Mouse (Mus musculus) limb, embryonic 11.5 days (tissue): Measurements from ENCODE around the gene Armcx5. TPM values are rescaled to one million over a fixed set of nuclear protein-coding genes. Genes with fewer than 3 reads are reported as not detected.
A peak's percentile ranks its signal among the peaks of the same experiment; 100 is the strongest.

Experiments used
- ATAC-seq: fragments of 200-750 bp; cut with Nextera tagmentation; 2 replicates; pipeline ENCODE4 v1.8.0; 2017; ENCODE audit warnings: low read depth; ENCODE audit not compliant: insufficient number of reproducible peaks, low FRiP score, low TSS enrichment
- DNase-seq: peaks from one replicate; pipeline ENCODE4 v3.0.0-alpha.2; 2015; ENCODE audit warnings: low spot score
- H3K27ac ChIP-seq: fragments of 300-500 bp; sonication (generic); replicated peaks from 2 replicates; pipeline ENCODE4 v1.5.1; 2014; ENCODE audit warnings: low read depth, mild to moderate bottlenecking, low read length
- H3K27me3 ChIP-seq: fragments of 300-500 bp; sonication (generic); 2 replicates; pipeline ENCODE4 v1.6.1; 2014; ENCODE audit warnings: mild to moderate bottlenecking, low read length, mixed read lengths; ENCODE audit not compliant: control insufficient read depth, insufficient read depth
- H3K36me3 ChIP-seq: fragments of 300-500 bp; sonication (generic); 2 replicates; pipeline ENCODE4 v1.6.1; 2014; ENCODE audit warnings: mild to moderate bottlenecking, low read length, moderate library complexity, mixed read lengths; ENCODE audit not compliant: control insufficient read depth, insufficient read depth
- H3K4me1 ChIP-seq: fragments of 300-500 bp; sonication (generic); 2 replicates; pipeline ENCODE4 v1.6.1; 2014; ENCODE audit warnings: low read length, mixed read lengths; ENCODE audit not compliant: control insufficient read depth, insufficient read depth
- H3K4me2 ChIP-seq: fragments of 300-500 bp; sonication (generic); 2 replicates; pipeline ENCODE4 v1.6.1; 2014; ENCODE audit warnings: low read depth, mild to moderate bottlenecking, moderate library complexity; ENCODE audit not compliant: severe bottlenecking
- H3K4me3 ChIP-seq: fragments of 300-500 bp; sonication (generic); 2 replicates; pipeline ENCODE4 v1.5.1; 2014; ENCODE audit warnings: low read depth, low read length
- H3K9ac ChIP-seq: fragments of 300-500 bp; sonication (generic); 2 replicates; pipeline ENCODE4 v1.6.1; 2014; ENCODE audit warnings: mild to moderate bottlenecking, low read length
- H3K9me3 ChIP-seq: fragments of 300-500 bp; sonication (generic); 2 replicates; pipeline ENCODE4 v1.6.1; 2016; ENCODE audit warnings: low read length; ENCODE audit not compliant: control insufficient read depth
- WGBS: fragments of 180-500 bp; shearing (Covaris S2); extraction: QIAGEN DNeasy Blood & Tissue Kit; methylation state at CpG from one replicate; pipeline ENCODE4 v1.1.7; 2014; 5-methylcytosine and 5-hydroxymethylcytosine counted together
- polyA plus RNA-seq: library from polyadenylated mRNA; unstranded; fragments of >200 nt; fragmentation: Nextera tagmentation; extraction: Ambion mirVana; gene quantifications from 2 replicates; pipeline ENCODE4 v1.2.1, GENCODE M21; 2014

The Armcx5 gene
- polyA plus RNA-seq: 11.1 and 11.4 TPM in 2 replicates

GRCm38 (mm10) chrX:135742304-135743055 lies at the start of gene Armcx5, which contains the start of gene Gprasp1:
Armcx5 (plus strand) TSS chrX:135742733.
Gprasp1 (plus strand) TSS chrX:135742733.
- H3K36me3 ChIP-seq: no peaks in the 10 kb centered on the region
- ATAC-seq: peak; percentile 98
- H3K4me3 ChIP-seq: peak within 1 kb of the TSS; percentile 57
- no peaks in the 10 kb centered on the region for H3K4me1 ChIP-seq
- DNase-seq: peak; percentile 85
- no peak within 1 kb of the TSS for H3K27ac ChIP-seq
- peak within 1 kb of the TSS; percentile 50 for H3K9ac ChIP-seq
- no peaks in the 10 kb centered on the region for H3K9me3 ChIP-seq
- H3K4me2 ChIP-seq: peak within 1 kb of the TSS; percentile 48
- WGBS: 22% methylated on average over 47 of the region's 48 CpGs
- H3K27me3 ChIP-seq: peaks cover 2% of the 10 kb centered on the region; the same call in 1 of the 2 replicates

DNA sequence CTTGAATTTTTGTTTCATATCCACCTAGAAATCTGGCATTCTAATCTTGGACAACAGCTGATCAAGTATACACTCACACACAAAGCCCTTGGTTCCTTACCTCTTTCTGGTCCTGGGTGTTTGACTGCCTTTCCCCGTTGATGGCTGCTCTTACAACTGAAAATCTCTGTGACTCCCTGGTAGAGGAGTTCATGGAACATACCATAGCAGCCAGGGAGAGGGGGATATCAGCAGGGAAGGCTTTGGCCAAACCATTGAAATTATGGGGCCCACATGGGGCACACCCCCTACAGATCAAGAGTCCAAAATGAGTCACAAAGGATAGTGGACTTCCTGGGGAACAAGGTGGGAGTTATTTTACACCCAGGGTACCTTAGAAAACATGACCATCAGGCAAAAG lies 48.9 kb upstream of the Armcx5 start, which contains the start of gene Tcp11x2:
Tcp11x2 (minus strand) TSS at position 158 of the 400 bp plus-strand sequence.
- no peak within 1 kb of the TSS for H3K4me2 ChIP-seq
- no peak within 1 kb of the TSS for H3K27ac ChIP-seq
- H3K4me1 ChIP-seq: no peaks in the 10 kb centered on the region
- H3K9me3 ChIP-seq: no peaks in the 10 kb centered on the region
- H3K36me3 ChIP-seq: no peaks in the 10 kb centered on the region
- ATAC-seq (no peak), DNase-seq (no peak)
- no peak within 1 kb of the TSS for H3K4me3 ChIP-seq
- no peaks in the 10 kb centered on the region; the same call in 1 of the 2 replicates for H3K27me3 ChIP-seq
- 55% methylated on average over 1 of the region's 1 CpGs for WGBS
- H3K9ac ChIP-seq: no peak within 1 kb of the TSS

GRCm38 (mm10) chrX:135703111-135703510 lies 39.4 kb upstream of the Armcx5 start:
- no peak for DNase-seq
- H3K27ac ChIP-seq: no peak overlapping the region
- no peaks in the 10 kb centered on the region for H3K27me3 ChIP-seq
- H3K36me3 ChIP-seq: no peaks in the 10 kb centered on the region
- no peak overlapping the region for H3K4me3 ChIP-seq
- WGBS: 96% methylated on average over 1 of the region's 1 CpGs
- H3K4me2 ChIP-seq: no peak overlapping the region
- no peak overlapping the region for H3K9ac ChIP-seq
- H3K4me1 ChIP-seq: no peaks in the 10 kb centered on the region
- no peak for ATAC-seq
- no peaks in the 10 kb centered on the region for H3K9me3 ChIP-seq

- Histone ChIP-seq H3K27ac (no peak overlapping the region), H3K4me2 (no peak overlapping the region), H3K4me1 (no peaks in the 10 kb centered on the region), H3K4me3 (no peak overlapping the region), H3K9ac (no peak overlapping the region), H3K9me3 (no peaks in the 10 kb centered on the region), H3K36me3 (no peaks in the 10 kb centered on the region), H3K27me3 (no peaks in the 10 kb centered on the region)
- 57% methylated on average over 2 of the region's 2 CpGs for WGBS
- ATAC-seq (no peak), DNase-seq (no peak)
Observed at GRCm38 (mm10) chrX:135704349-135704748, 38.2 kb upstream of the Armcx5 start.

- no peak for DNase-seq
- WGBS: 83% methylated on average over 2 of the region's 2 CpGs
- ATAC-seq: no peak
- no peaks in the 10 kb centered on the region for H3K36me3 ChIP-seq
- H3K9ac ChIP-seq: no peak overlapping the region
- H3K4me3 ChIP-seq: no peak overlapping the region
- H3K27me3 ChIP-seq: no peaks in the 10 kb centered on the region
- H3K27ac ChIP-seq: no peak overlapping the region
- no peak overlapping the region for H3K4me2 ChIP-seq
- H3K4me1 ChIP-seq: no peaks in the 10 kb centered on the region
- H3K9me3 ChIP-seq: no peaks in the 10 kb centered on the region
Observed at GRCm38 (mm10) chrX:135712845-135713244, 29.7 kb upstream of the Armcx5 start.

DNA sequence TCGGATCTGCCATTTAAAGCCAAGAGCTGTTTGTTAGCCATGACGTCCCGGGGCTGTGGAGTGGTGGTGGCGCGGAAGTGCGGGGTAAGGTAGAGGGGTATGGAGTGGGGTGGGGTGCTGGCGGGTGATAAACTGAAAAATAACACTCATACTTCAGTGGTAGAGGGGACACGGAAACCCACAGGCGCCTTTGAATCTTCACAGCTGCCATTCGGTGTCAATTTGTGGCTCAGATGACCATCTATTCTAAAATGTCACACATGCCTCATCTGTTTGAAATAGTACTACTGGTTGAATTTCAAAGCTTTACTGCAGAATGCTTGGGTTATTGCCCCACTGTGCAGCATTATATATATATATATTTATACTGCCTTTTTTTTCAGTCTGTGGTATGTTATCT lies 17.4 kb upstream of the Armcx5 start, which contains the start of gene Tmsb15a:
Tmsb15a (minus strand) TSS at position 101 of the 400 bp plus-strand sequence.
- DNase-seq (no peak), ATAC-seq (no peak)
- 80% methylated on average over 10 of the region's 10 CpGs for WGBS
- H3K27me3 ChIP-seq: 0 out of 2 replicates have a peak, but pooled peaks cover 2% of the 10 kb centered on the region
- no peak within 1 kb of the TSS for H3K4me2 ChIP-seq
- H3K4me3 ChIP-seq: no peak within 1 kb of the TSS
- H3K9me3 ChIP-seq: no peaks in the 10 kb centered on the region
- H3K9ac ChIP-seq: no peak within 1 kb of the TSS
- H3K36me3 ChIP-seq: no peaks in the 10 kb centered on the region
- no peak within 1 kb of the TSS for H3K27ac ChIP-seq
- H3K4me1 ChIP-seq: no peaks in the 10 kb centered on the region

DNA sequence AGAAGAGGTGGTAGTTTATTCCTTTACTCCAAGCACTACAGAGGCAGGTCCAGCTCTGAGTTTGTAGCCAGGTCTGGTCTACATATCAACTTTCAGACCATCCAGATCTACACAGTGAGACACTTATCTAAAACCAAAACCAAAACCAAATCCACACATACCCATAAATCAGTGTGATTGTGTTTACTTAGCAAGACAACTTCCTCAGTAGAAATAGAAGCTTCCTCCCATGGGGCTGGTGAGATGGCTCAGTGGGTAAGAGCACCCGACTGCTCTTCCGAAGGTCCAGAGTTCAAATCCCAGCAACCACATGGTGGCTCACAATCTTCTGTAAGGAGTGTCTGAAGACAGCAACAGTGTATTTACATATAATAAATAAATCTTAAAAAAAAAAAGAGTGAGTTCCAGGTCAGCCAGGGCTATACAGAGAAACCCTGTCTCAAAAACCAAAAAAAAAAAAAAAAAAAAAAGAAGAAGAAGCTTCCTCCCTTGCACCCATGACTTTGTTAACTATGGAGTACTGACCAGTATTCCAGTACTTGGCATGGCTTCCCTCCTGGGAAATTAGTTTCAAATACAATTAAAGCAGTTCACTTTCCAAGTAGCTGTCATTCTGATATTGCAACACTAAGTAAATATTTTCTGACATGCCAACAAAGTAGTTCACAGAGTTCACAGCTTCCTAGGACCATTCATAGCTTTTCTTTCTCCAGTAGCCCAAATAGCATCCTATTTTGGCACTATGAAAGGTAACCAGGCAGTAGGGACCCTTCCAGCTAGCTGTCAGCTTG lies 3.6 kb upstream of the Armcx5 start:
- H3K36me3 ChIP-seq: no peaks in the 10 kb centered on the region
- peaks cover 2% of the 10 kb centered on the region; the same call in 1 of the 2 replicates for H3K27me3 ChIP-seq
- H3K9ac ChIP-seq: no peak overlapping the region
- no peak overlapping the region for H3K4me2 ChIP-seq
- no peak overlapping the region for H3K4me3 ChIP-seq
- H3K4me1 ChIP-seq: no peaks in the 10 kb centered on the region
- DNase-seq (no peak), ATAC-seq (no peak)
- 89% methylated on average over 2 of the region's 2 CpGs for WGBS
- H3K9me3 ChIP-seq: no peaks in the 10 kb centered on the region
- H3K27ac ChIP-seq: no peak overlapping the region

- Histone ChIP-seq H3K27me3 (peaks cover 2% of the 10 kb centered on the region; the same call in 1 of the 2 replicates), H3K4me3 (peak overlapping the region; percentile 57), H3K4me2 (peak overlapping the region; percentile 48), H3K4me1 (no peaks in the 10 kb centered on the region), H3K27ac (no peak overlapping the region), H3K9ac (peak overlapping the region; percentile 50), H3K36me3 (no peaks in the 10 kb centered on the region), H3K9me3 (no peaks in the 10 kb centered on the region)
- DNase-seq: no peak
- no peak for ATAC-seq
- 14% methylated on average over 7 of the region's 7 CpGs for WGBS
Observed at GRCm38 (mm10) chrX:135743056-135743355, 473 bp downstream of the Armcx5 start.
